Mouse (Mus musculus): ENCODE measurements at regions not wholly inside any gene's neighbourhood (a gene's known extent, or its start where the extent isn't known, plus 50 kb on each side); places are given as distances from the start of the nearest gene placed in this dataset.

DNA sequence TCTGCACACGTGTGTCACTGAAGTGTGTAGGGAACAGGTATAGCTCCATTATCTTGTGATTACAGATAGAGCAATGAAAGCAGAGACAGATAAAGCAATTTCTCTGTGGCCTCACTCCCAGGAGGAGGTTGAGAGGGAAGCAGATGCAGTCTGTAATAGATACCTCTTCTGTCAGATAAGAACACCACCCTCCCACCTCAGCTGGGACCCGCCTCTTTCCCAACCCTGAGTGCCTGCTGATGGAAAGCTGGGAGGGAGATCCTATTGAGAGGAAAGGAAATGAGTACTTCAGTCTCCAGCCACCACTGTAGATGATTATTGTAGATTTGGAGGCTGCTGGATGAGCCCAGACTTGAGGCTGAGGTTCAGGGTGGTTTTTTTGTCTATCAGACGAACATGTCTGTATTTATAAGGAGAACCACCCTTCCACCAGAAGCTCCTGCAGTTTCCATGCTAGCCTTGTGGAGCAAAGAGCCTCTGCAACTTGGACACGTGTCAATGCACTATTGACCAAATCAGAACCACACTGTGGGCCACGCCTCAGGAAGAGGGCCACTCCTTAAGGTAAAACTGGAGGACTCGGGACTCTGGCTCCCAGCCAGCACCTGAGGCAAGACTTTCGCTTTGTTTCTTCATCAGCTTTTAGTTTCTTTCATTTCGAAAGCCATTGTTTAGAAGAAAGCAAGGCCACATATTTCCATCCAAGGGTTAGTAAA lies 55.3 kb upstream of the Plekha5 start:
- DNase-seq (ENCODE audit: low read depth): no peak

DNA sequence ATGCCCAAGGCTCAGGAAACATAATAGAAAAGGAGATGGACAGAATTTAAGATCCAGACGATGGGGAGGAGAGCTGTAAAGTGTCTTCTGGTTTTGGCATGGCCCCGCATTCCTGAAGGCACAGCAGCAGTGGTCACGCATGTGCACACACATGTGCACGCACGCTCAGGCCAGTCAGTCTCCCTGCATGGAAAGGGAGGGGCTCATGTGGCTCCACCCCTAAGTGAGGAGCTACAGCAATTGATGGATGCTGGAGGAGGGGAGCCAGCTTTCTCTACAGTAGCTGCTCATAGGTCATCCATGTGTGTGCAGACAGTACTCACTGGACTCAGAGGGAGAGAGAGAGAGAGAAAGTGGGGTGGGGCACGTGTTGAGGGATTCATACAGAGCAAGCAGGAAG lies 56.6 kb upstream of the Plekha5 start:
- no peak for DNase-seq (ENCODE audit: low read depth)

DNA sequence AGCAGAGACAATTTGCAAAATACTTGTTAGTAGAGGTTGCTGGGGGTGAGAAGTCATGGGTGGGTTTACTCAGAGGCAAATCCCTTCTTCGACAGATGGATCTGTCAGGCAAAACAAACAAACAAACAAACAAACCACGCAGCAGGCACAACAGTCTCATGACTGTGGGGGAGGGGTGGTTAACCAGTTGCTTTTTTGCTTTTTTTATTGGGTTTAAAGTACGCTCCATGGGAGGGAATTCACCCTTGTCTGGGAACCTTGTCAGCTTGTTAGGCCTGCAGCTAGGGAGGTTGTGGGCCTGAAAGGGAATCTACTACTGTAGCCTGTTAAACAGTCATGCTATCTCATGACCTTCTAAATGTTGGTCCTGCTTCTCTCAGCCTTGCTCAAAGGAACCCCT lies 57.1 kb upstream of the Plekha5 start:
- DNase-seq (ENCODE audit: low read depth): no peak

DNA sequence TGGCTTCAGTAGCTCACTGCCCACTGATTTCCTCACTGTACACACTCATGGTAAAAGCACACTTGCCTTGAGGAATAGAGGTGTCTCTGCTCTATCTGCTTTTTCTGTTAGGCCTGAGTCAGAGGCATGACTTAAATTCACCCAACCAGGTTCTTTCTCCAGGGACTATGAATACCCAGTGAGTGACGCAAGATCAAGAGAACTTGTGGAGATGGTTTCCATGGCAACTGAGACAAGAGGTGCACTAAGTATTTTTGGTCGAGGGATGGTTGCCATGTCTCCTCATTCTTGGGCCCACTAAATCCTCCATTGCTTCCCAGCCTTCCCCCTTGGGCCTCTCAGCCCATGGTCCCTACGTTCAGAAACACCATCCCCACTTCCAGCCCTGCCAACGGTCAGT lies 62.9 kb upstream of the Plekha5 start:
- DNase-seq (ENCODE audit: low read depth): no peak

DNA sequence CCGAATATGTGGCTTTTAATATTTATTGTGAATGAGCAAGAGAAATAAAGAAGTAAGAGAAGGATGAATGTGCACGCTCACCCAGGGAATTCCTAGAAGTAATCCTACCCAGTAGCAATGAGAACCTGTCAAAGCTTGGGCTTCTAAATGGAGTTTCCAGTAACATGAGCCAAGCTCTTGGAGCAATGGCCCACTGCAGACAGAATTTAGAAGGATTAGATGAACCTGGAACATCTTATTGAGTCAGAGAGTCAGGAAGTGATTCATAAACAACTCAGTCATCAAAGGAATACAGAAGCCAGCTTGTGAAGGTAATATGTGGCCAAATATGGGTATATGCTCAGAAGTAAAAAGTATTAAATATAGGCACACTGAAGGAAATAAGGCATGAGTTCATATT lies 66.0 kb upstream of the Plekha5 start:
- no peak for DNase-seq (ENCODE audit: low read depth)

DNA sequence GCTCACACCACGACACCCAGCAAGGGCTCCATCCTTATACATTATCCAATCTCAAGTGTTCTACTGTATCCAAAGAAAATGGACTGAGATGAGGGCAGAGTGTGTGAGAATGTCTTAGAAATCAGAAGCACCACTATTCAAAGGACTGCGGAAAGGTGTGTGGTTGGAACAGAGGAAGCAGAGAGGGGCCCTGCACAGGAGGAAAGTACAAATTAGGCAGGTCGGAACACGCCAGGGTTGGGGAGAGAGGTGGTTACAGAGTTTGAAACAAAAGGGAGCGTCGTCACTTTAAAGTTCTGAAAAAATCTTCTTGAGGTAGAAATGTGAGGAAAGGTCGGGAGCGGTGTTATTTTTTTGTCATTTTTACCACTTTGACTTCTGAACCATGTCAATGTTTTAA lies 66.6 kb upstream of the Plekha5 start:
- no peak for DNase-seq (ENCODE audit: low read depth)

DNA sequence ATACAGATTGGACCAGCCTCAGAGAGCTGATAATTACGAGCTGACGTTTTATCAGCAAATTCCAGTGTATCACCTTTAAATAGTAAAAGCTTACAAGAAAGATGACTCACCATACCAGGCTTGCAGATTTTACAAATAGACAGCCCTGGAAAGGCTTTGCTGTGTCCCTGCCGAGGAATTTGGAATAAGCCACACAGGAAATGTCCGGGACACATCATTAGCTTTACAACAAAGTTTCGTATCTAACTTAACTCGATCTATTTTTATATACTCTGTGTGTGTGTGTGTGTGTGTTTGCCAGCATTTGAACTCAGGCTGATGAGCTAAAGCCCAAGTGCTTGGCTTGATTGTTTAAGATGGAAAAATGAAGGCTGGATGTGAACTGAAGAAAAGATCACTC lies 69.8 kb upstream of the Plekha5 start:
- no peak for DNase-seq (ENCODE audit: low read depth)

DNA sequence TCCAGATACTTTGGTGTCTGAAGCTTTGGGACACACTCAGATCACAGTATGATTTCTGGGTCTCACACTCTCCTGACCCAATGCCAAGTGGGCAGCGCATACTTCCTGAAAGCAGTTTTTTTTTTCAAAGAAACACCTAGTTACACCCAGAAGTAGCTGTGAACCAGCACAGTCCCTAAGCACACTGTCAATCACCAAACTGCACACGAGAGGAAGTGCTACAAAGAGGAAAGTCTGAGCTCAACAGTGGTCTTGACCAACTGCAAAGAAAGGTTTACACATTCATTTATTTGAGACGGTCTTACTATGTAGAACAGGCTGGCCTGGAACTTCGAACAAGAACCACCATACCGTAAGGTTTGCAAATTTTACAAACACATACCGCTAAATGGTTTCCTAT lies 70.2 kb upstream of the Plekha5 start:
- no peak for DNase-seq (ENCODE audit: low read depth)

DNA sequence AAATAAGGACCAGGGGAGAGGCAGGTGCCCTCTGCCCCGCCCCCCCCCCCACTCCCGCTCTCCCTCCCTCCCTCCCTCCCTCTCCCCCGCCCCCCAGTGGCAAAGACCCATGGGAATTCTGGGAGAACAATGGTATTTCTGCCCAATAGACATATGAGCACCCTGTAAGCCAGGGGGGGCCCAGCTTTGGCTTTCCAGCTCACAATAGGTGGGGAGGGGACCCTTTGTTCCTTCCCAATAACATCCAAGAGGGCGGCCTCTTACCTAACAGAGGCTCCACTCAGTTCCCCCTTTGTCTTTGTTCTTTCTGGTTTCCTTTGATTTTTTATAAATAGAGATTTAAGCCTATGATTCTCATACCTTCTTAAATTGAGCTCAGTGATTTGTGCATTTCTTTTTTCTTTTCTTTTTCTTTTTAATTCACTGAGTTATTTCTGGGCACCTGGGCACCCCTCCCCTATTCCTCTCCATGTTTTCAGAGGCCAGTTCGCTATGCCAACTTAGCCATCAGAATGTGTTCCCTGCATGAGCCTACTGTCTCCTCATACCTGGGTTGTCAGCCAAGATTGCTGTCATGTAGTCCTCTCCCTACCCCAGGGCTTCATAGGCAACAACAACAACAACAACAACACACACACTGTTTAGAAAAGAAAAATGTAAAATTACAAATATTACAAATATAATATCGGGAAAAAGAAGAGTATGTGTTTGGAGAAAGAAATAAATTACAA lies 72.3 kb upstream of the Plekha5 start:
- DNase-seq (ENCODE audit: low read depth): no peak

DNA sequence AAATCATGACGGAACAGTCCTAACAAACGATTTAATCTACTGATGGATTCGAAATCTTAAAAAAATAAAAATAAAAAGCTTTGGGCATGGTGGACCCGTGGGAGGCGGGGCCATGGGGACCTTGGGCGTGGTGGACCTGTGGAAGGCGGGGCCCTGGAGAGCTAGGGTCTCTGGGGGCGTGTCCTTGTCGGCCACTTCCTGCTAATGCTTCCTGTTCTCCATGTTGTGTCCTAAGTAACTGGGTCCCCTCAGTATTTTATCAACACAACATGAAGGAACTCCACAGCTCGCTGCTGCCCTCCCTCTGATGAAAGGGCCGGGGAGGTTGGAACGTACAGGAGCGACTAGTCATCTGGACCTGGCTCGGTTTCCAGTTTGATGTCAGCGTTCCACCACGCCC lies 75.3 kb upstream of the Plekha5 start:
- no peak for DNase-seq (ENCODE audit: low read depth)

DNA sequence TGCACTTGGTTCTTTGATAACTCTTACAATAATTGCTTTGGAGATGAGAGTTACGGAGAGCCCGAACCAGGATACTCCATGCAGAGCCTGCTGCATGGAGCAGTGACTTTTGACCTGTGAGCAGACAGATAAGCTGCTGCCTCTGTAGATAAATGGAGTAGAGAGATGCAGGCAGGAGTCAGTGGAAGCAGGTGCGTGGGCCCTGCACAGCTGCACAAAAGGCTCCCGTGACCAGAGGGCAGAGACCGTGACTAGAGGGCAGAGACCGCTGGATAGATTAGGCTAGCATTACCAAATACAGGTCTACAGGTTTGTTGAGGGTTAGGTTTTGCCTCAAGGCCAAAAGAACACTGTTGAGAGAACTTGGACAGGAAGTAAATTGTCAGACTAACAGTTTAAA lies 76.9 kb upstream of the Plekha5 start:
- DNase-seq (ENCODE audit: low read depth): no peak

DNA sequence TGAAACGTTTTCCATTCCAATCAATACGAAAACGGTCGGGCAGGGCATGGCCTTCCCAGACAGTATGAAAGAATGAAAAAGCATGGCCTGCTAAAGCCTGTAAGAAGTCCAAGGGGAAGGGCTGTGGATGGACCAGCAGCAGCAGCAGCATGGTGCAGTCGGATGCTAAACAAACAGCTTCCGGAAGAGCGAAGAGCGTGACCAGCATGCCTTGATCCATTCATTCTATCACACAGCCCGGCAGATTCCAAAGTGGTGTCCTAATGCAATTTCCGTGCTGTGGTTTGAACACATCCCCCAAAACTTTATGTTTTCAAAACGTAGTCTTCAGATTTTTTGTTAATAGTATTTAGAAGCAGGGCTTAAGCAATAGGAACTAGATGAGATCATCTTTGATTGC lies 80.2 kb upstream of the Plekha5 start:
- DNase-seq (ENCODE audit: low read depth): no peak

DNA sequence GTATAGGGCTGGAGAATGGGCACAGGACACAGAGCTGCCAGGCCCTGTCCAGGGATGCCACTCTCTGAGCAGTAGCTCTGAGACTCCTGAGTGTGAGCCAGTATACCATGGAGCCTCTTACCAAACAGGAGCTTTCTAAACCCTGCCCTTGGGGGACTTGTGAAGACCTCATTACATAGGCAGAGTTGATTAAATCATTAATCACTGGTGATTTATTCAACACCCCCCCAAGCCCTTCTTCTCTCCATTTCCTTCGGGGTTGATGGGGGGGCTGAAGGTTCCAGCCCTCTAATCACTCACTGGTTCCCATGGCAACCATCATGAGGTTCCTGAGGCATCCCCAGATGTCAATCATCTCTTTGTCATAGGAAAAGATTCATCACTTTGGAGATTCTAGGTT lies 81.0 kb upstream of the Plekha5 start:
- no peak for DNase-seq (ENCODE audit: low read depth)

DNA sequence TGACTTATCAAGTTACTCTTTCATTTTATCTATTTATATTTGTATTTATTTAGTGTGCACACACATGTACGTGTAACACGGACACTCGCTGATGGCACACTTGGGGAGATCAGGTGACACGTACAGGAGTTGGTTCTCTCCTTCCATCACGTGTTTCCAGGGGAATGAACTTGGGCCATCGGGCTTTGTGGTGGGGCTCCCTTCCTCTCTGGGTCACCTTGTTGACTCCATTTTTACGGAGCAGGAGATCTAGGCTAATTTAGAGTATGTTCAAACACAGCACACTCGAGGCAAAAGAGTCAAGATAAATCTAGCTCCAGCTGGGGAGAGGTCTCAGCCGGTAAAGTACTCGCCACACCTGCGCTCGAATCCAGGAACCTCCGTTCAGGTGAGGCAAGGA lies 84.1 kb upstream of the Plekha5 start:
- DNase-seq (ENCODE audit: low read depth): no peak

DNA sequence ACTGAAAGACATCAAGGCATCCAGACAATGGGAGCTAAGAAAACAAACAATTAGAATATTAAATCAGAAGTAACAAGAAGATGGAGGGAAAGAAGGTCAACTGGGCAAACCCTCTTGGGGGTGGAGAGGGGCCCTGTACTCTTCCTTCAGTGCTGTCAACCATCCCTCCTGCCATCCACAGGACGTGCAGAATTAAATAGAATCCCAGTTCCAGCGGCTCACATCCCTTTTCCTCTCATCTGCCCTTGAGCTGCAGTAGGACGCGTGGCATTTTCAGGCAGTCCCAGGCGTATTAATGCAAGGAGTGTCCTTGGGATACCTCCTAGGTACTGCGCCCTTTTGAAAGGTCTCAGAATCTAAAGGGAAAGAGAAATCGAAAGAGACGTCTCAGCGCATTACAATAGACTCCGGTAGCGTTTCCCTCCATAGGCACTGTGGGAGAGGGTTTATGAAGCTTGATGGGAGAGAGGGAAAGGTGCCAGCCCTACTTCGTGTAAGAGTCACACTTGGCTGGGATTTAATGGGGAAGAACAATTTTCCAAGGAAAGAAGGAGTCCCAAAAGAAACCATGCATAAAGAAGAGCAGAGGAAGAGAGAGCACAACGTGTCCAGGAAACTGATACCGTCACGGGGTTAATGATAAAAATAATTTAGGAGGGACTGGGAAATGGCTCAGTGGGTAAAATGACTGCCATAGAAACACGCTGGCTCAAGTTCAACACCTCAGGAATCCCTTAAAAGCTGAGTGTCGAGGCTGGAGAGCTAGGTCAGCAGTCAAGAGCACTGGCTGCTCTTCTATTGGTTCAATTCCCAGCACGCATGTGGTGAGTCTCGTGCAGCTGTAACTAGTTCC lies 85.7 kb upstream of the Plekha5 start:
- DNase-seq (ENCODE audit: low read depth): no peak

DNA sequence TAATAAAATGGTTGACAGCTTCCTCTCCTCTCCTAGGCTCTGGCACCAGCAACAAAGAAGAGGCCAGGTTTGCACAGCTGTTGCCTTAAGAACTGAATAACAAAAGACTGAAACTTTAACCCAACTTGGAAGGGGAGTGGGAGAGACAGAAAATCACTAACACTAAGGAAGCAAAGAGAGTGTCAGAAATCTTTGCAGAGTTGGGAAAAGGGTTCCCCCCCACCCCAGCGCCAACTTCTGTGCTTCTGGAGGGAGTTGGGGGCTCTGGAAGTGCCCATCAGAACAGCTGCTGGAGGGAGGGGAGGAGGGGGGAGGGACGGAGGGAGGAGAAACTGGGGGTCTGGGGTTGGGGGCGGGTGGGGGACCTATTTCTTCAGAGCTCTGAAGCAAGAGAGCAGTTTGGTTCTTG lies 86.8 kb upstream of the Plekha5 start:
- no peak for DNase-seq (ENCODE audit: low read depth)

DNA sequence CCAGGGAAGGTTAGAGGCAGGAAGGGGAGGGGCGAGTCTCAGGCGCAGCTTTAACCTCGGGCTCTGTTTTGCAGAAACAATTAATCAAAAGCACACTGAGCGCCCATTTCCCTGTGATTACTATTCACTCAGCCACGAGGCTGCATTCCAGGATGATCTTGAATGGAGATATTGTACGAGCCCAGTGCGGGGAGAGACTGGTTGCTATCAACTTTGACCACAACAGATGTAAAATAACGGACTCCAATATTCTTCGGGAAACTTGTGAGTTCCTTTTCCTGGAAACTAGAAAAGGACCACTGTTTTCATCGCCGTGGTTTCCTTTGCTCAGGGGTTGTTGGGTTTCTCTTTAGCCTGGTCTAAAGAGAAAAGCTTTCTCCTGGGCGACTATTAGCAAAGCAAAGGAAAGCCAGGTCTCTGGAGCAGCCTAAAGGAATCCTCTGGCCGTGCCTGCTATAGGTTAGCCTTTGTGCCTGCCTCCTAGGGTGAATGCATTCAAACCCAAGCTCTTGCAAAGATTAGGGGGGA lies 87.4 kb upstream of the Plekha5 start:
- no peak for DNase-seq (ENCODE audit: low read depth)

DNA sequence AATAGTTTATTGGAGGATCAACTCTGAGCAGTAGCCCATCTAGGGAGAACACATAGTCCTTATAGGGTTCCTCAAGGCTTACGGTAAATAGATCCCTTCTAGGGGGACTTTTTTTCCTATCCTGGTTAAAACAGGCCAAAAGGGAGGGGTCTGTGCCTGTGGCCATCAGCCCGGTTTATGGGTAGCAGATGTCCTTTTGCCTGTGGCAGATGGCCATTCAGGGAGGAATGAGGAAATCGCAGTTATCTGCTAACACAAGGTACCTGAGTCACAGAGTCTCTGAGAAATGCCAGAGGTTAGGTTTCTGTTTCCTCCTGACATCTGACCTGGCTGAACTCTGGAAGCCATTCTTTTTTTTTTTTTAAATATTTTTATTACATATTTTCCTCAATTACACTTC lies 90.5 kb upstream of the Plekha5 start:
- DNase-seq (ENCODE audit: low read depth): no peak

DNA sequence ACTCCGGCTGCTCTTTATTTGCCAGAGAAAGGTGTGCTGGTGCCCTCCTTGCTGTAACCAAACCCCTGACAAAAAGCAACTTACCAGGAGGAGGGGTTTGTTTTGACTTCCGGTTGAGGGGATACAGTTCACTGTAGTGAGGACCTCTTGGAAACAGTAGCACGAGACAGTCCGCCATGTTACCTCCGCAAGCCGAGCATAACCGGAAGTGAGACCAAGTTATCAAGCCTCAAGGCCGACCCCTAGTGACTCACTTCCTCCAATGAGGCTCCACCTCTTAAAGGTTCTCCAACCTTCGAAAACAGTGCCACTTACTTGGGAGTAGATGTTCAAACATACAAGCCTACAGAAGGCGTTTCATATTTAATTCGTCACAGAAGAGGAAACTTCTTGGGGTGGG lies 115.2 kb upstream of the Plekha5 start:
- DNase-seq (ENCODE audit: low read depth): no peak

DNA sequence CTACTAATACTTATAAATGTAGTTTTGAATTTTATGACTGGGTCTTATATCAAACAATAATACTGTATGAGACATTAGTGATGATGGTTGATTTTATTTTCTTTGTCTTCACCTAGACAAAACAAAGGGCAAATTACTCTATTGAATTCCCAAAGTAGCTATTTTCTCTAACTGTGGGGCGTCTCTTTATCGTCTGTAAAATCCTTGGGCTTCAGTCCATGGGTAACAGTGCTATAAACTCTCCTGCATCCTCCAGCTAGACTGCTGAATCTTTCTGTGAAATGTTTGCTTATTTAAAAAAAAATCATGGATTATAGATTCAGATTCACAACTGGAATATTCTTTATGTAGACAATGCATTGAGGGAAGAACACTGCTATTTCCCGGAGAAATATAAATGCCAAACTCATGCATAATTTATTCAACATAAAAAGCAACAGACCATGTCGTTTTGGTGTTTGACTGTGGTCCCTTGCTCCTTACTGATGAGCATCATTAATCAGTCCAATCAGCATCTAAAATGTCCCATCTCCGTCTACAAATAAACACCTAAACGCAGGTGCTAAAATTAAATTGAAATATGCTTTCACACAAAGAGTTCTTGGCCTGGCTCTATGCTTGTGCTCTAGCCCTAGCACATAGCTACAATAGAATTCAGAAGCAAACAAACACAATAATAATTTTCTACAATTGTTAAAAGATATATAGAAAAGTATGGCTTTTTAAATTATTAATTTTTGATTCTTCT lies 116.9 kb upstream of the Plekha5 start:
- no peak for DNase-seq (ENCODE audit: low read depth)

DNA sequence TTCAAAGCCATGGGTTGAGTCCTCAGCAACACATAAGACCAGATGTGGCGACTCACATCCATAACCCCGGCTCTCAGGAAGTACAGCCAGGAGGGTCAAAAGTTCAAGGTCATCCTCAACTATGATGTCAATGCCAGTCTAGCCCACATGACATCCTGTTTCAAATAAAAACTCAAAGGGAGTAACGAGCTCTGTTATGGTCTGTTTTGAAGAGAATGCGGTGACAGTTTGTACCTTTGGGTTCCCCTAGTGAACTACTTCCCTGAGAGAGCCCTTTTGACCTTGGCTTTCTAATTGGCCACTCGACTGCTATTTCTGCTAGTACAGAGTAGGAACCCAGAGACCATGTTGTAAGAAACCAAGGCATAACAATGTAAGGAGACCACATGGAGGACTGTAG lies 119.7 kb upstream of the Plekha5 start:
- DNase-seq (ENCODE audit: low read depth): peak; percentile 11

Data from 416B (cell line).